Mouse (Mus musculus) megakaryocyte-erythroid progenitor cell, adult 5 weeks (primary cell): ENCODE data around the gene Rtl6. TPM values are rescaled to one million over a fixed set of nuclear protein-coding genes. Genes with fewer than 3 reads are reported as not detected.

Source experiments
- polyA plus RNA-seq: library from polyadenylated mRNA; stranded (reverse); fragments of >175 nt; gene quantifications from 2 replicates; pipeline ENCODE4 v1.2.3, GENCODE M21; 2012

Rtl6 gene
- 3.7 and 4.0 TPM in 2 replicates for polyA plus RNA-seq

DNA sequence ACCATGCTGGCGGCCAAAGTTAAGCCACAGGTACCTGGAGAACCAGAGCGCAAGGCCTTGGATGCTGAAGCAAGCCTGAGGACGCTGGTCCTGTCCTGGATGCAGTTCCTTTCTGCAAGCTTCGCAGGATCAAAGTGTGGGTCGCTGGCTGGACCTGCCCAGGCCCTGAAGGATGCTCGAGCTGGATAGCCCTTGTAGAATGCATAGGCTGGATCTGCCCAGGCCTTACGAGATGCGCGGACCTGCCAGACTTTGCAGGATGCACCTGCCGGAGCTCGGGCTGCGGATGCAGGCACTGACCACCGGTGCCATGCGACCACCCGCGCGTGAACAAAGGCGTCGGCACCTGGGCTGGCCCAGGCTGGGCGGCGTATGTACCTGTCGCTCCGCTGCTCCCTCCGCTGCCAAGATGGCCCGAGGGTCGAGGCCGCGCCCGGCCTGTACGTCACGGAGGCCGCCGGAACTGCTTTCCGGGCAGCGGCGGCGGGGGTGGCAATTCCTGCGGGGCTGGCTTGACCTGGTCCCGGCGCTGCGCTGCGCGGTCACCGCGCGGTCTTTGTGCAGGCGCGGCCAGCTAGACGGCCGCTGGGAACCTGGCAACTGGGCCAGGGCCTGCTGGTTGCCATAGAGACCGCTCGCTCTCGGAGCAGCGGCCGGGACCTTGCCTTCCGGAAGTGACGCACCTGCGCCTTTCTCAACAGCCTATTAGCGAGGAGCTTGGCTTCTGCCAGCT lies at the start of gene Rtl6:
Gene Rtl6 (minus strand): TSS at position 635 of the 733 bp plus-strand sequence.

Other genes with a start within 250 kb of the Rtl6 start
- 121 and 124 TPM in 2 replicates for gene Parvg, start 233.8 kb downstream of the Rtl6 start, polyA plus RNA-seq
- 0.02 TPM in 1 of 2 replicates, not detected in the other for gene Shisal1, start 110.7 kb downstream of the Rtl6 start, polyA plus RNA-seq
- gene Prr5, start 111.8 kb upstream of the Rtl6 start, polyA plus RNA-seq: 58.0 and 59.3 TPM in 2 replicates
- 0.14 TPM in 1 of 2 replicates, not detected in the other for gene Arhgap8, start 162.2 kb upstream of the Rtl6 start, polyA plus RNA-seq